Mouse (Mus musculus) yolk sac, embryonic 10.5 days (tissue): ENCODE measurements around the gene Hist2h3c2.
A peak's percentile ranks its signal among the peaks of the same experiment; 100 is the strongest.

Experiments used
- DNase-seq: peaks from one replicate; pipeline ENCODE4 v3.0.0-alpha.2; 2017; ENCODE audit warnings: low spot score

The Hist2h3c2 gene

DNA sequence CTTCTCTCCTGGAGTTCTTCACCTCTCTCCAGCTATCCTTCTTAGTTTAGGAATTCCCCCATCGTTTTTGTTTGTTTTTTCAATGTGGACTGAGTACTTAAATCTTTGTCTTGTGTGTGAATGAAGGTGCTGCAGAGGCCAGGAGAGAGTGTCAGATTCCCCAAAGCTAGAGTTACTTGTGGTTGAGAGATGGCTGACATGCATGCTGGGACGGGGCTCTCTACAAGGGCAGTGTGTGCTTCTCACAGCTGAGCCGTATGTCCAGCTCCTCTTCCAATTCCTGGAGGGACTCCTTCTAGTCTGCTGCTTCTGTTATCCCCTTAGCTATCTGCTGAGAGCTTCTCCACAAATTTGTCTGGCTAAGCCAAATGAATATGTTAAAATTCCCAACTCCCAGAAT is 3.1 kb downstream of the Hist2h3c2 start:
- peak; percentile 4 for DNase-seq

GRCm38 (mm10) chr3:96234914-96235313 is 4.0 kb downstream of the Hist2h3c2 start:
- no peak for DNase-seq

DNA sequence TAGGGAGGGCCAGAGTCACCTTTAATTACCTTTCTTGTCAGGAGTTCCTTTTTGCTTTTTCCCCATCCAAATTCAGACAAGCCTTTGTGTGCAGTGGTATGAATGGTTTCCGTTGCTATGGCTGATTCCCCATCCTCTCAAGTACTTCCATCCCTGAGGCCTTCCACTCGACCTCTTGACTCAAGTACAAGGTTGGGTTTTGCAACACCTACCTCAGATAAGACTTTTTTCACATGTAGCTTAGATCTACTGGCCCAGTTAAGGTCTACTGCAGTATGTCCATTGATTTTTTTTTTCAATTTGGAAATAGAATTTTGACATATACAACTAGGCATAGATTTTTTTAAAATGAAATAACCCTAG is 7.2 kb downstream of the Hist2h3c2 start:
- DNase-seq = no peak

- DNase-seq = no peak
Measured at GRCm38 (mm10) chr3:96230910-96231757, 7.8 kb downstream of the Hist2h3c2 start.

DNA sequence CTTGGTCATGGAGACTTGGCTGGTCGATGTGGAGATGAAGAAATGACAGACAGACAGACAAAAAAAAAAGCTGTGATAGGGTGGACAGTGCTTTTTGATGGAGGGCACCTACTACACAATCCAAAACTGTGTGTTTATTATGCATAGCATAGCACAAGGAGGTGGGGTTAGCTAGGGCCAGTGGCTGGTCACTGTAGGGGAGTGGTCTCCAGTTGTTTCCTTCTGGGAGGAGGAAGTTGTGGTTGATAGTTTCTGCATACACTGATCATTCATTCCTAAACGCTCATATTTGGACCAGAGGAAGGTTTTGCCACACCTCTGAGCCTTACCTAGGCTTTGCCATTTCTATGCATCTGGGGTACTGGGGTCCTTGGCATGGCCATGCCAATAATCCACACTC is 8.5 kb downstream of the Hist2h3c2 start:
- DNase-seq = no peak

GRCm38 (mm10) chr3:96228828-96229227 is 10.1 kb downstream of the Hist2h3c2 start:
- no peak for DNase-seq

DNA sequence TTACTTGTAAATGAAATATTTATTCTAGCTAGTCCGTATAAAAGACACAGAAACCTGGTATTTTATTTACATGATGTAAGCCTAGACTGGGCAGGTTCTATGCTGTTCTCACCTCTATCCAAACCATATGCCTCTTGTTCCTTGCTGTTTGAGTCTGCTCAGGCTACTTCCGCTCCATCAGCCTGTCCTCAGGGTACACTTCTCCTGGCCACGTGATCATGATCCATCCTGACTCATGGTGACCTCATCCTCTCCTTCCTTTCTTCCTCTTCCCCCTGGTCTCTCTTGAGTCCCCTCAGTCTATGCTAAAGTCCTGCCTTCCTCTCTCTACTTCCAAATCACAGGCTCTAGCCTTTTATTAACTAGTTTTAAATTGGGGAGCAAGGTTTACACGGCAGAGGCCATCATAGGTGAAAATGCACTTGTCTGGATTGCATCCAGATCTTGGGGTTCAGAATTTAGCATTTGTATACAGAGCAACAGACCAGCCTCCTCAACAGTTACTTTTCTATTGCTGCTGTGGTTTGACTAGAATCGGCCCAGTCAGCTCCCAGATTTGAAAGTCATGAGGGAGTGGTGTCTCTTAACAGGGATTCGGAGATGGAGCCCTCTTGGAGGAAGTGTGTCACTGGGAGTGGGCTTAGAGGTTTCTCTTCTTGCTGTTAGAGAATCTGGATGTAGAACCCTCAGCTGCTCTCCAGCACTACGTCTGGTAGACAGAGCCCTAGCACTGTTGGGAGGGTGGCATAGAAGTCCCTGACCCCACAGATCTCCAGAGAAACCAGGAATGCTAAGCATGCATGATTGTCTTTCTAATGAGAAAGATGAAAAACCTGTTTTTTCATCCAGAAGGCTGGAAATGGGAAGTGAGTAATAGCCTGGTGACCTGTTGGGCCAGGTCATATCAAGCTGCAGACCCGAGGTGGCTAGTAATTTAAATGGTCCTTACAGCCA is 12.0 kb downstream of the Hist2h3c2 start:
- DNase-seq = no peak

DNA sequence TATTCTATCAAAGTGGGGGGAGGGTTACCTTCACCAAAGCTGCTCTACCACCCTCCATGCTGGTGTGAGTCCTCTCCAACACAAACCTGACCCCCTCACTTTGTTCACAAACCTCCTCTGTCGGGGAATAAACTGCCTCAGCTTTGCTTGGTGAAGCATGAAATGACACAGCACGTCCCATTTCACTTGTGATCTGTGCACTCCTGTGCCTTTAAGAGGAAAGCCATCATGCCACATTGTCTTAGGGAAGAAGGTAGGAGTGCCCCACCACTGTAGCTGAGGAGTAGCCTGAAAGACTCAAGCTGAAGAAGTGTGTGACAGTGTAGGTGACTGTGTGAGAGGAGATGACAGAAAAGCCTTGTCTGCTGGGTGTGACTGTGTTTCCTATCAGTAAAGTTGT is 13.5 kb downstream of the Hist2h3c2 start:
- no peak for DNase-seq

DNA sequence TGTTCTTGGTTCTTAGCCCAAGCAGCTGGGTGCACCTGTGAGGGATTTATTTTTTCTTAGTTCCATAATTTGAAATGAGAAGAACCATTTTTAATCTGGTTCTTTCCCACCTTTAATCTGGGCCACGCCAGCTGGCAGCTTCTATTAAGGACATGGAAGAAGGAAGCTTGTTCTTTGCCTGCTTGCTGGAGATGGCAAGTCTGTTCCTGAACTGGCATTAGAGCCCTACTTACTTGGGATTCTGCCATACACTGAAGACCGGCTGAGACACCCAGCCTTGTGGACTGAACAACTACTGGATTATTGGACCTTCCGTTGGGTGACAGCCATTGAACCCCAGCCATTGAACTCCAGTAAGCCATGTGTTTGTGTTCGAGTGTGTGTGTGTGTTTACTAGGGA is 16.2 kb downstream of the Hist2h3c2 start:
- DNase-seq = no peak

- peak; percentile 13 for DNase-seq
Measured at GRCm38 (mm10) chr3:96221640-96222038, 17.3 kb downstream of the Hist2h3c2 start.

GRCm38 (mm10) chr3:96220765-96221639 is 17.9 kb downstream of the Hist2h3c2 start, which contains the start of the genes Hist2h2ac and Hist2h2be:
Hist2h2ac (minus strand) TSS chr3:96220880.
Hist2h2be (plus strand) TSS chr3:96221119.
- peak; percentile 96 for DNase-seq

DNA sequence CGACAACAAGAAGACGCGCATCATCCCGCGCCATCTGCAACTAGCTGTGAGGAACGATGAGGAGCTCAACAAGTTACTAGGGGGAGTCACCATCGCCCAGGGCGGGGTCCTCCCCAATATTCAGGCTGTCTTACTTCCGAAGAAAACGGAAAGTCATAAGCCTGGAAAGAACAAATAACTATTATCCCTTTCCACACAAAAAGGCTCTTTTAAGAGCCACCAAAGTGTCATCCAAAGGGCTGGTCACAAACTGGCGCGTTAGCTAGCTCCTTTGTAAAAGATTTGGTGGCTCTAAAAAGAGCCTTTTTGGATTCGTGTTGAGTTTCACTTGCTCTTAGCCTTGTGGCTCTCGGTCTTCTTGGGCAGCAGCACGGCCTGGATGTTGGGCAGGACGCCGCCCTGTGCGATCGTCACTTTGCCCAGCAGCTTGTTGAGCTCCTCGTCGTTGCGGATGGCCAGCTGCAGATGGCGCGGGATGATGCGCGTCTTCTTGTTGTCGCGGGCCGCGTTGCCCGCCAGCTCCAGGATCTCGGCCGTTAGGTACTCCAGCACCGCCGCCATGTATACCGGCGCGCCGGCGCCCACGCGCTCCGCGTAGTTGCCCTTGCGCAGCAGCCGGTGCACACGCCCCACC is 18.7 kb downstream of the Hist2h3c2 start:
- peak; percentile 60 for DNase-seq

DNA sequence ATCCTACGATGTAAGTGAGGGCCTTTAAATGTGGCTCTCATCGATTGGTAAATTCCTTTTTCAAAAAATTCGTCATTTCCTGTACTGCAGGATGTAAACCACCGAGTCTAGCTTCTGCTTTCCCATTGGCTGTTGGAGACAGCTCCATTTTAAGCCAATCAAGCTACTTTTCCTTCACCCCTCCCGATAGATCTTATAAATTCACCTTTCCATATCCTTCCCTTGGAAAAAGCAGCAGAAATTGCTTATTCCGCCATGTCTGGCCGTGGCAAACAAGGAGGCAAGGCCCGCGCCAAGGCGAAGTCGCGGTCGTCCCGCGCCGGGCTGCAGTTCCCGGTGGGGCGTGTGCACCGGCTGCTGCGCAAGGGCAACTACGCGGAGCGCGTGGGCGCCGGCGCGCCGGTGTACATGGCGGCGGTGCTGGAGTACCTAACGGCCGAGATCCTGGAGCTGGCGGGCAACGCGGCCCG is 19.2 kb downstream of the Hist2h3c2 start, which contains the start of the genes Bola1 and Hist2h2ab:
TSS of gene Bola1 (minus strand) at position 49 of the 470 bp plus-strand sequence.
TSS of gene Hist2h2ab (plus strand) at position 205 of the 470 bp plus-strand sequence.
- DNase-seq = peak; percentile 87

GRCm38 (mm10) chr3:96219191-96219641 is 19.7 kb downstream of the Hist2h3c2 start:
- peak; percentile 71 for DNase-seq

- DNase-seq = no peak
Measured at GRCm38 (mm10) chr3:96209242-96209641, 29.7 kb downstream of the Hist2h3c2 start.

DNA sequence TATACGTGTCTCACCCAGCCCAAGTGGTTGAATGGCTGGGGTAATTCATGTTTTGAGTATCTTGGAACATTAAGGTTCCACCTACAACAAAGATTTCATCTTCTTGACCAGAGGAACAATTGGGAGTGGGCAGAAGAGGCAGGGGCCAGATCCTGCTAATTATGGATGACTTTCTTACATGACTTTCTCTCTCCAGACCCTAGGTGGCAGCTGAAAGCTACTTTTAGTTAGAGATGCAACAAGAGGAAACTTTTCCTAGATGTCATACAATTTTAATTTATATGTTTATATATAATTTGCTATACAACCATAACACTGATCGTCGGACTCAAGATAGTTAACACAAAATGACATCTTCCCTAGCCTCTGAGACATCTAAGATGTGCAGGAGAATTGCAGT is 31.1 kb downstream of the Hist2h3c2 start:
- no peak for DNase-seq

- no peak for DNase-seq
Measured at GRCm38 (mm10) chr3:96199731-96200130, 39.2 kb downstream of the Hist2h3c2 start.

DNA sequence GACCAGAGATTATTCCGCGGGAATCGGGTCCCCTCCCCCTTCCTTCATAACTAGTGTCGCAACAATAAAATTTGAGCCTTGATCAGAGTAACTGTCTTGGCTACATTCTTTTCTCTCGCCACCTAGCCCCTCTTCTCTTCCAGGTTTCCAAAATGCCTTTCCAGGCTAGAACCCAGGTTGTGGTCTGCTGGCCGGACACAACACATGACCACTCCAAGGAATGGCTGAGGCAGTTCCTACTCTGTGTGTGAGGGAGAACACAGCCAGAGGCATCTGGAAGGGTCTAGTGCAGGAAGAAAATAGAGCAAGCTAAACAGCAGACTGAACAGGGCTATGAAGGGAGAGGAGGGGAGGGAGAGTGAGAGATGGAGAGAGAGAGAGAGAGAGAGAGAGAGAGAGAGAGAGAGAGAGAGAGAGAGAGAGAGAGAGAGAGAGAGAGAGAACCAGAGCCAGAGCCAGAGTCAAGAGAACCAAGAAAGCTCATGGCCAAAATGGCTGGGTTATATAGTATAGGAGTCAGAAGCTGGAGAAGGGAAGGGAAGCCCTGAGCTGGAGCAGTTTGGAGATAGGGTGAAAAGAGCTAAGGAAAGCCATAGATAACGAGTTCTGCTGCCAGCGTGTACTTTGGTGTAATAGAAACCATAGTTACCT is 40.2 kb downstream of the Hist2h3c2 start:
- peak; percentile 13 for DNase-seq

DNA sequence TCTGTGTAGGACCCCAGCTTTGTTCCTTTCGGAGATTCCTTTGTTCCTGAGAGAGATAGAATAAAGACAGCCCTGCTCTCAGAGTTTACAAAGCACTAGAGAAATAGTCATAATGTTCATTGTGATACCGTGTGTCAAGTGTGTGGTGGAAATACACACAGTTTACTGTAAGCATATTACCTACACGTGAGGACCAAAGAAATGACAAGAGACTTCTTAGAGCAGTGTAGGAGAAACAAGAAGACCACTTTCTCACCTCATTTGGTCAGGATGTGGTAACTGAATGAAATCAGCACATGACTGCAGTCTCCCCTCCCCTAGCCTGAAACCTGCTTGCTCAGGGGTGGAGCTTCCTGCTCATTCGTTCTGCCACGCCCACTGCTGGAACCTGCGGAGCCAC is 40.7 kb downstream of the Hist2h3c2 start:
- DNase-seq = peak; percentile 59

DNA sequence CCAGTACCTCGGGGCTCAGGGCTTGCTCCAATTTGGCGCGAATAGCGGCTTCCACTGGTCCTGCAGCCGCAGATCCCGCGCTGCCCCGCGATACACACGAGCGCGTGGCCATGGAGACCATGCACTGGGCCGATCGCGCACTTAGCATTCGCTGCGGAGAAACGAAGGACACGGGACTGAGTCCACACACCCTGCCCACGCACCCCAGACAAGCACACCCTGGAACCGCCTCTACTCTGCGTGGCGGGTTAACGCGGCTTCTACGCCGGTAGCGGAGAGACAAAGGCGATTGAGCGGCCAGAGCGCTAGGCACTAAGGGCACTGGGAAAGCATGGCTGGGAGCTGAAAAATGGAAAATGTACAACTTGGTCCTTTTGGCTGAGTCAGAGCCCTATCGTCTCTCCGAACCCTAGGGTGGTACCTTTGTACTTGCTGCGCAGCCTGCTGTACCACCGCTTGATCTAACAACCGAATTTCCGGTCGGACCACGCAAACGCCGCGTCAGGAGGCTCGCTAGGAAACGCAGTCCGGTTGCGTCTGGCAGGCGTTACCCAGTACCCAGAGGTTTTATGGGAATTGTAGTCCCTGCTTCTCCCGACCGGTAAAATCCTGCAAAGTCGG is 41.7 kb downstream of the Hist2h3c2 start:
- peak; percentile 89 for DNase-seq
